Mouse (Mus musculus): ENCODE measurements around the gene Anp32e. TPM values are rescaled to one million over a fixed set of nuclear protein-coding genes. Genes with fewer than 3 reads are reported as not detected.
"Not testable (repeated sequence)": the region's sequence is repeated elsewhere in the genome, so short reads cannot be mapped to it uniquely, and the experiment has no call there.

The Anp32e gene
- total RNA-seq, 2 experiments from 2014 or later = 88.7 to 250 TPM

- peak; percentile 70 for ATAC-seq (ENCODE audit: poor library complexity, severe bottlenecking)
Measured at GRCm38 (mm10) chr3:95938835-95939234, 9.8 kb downstream of the Anp32e start.

DNA sequence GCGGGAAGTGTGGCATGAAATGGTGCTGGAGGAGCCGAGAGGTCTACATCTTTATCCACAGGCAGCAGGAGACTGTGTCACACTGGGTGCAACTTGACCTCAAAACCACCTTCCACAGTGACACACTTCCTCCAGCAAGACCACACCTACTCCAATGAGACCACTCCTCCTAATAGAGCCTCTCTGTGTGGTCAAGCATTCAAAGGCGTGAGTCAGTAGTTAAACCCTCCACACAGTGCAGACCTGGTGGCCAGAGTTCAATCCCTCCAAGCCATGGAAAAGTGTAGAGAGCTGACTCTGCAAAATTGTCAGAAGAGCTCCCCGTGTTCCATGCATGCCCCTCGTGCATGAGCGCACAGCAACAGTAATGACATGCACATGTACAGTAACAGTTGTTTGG lies 13.7 kb downstream of the Anp32e start:
- ATAC-seq (ENCODE audit: poor library complexity, severe bottlenecking) = peak; percentile 62

DNA sequence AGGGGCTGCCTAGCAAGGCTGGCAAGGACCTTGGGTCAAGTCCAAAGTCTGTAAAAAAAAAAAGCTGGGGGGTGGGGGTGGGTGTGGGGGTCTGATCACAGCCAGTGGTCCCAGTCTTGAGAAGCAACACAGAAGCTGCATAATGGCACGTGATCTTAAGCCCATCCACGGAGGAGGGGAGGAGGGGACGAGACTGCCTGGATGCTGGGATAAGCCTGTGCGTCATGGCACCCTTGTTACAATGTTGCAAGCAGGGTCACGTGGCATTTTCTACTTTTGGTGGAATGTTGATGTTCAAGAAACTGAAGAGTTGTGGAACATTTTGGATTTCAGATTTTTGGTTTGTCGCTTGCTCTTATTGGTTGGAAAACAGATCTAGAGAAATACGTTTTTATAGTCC lies 14.2 kb downstream of the Anp32e start:
- no peak for ATAC-seq (ENCODE audit: poor library complexity, severe bottlenecking)

DNA sequence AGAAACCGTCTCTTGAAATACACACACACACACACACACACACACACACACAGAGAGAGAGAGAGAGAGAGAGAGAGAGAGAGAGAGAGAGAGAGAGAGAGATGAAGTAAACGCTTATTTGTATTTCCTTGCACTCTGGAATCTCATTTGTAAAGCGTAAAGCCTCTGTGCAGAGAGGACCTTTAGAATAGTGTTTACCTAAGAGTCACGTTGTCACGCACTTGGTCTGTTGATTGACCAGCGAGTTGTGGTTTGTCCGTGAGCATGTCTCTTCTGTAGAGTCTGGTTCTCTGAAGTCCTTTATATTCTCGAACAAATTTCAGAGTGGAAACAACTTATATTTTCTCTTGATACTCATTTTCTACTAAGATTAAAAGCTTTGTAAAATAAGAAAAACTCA lies 15.7 kb downstream of the Anp32e start:
- ATAC-seq (ENCODE audit: poor library complexity, severe bottlenecking) = no peak

- no peak for ATAC-seq (ENCODE audit: poor library complexity, severe bottlenecking)
Measured at GRCm38 (mm10) chr3:95945731-95946240, 16.7 kb downstream of the Anp32e start.

DNA sequence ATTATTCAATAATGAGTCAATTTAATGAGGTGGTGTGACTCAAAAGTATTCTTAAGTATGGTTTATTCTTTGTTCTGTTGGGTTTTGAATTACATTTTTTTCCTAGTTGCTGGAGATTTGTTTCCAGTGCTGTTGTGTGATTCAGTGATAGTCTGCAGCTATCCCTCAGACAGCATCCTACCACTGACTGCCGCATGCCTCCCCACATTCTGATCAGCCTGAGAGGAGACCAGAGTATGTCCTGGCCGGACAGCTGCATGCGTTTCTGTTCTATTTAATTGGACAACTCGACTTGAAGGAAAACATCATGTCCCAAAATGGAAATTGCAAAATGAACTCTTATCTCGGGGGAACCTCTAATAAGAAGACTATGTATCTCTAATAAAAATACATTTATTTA lies 19.3 kb downstream of the Anp32e start:
- ATAC-seq (ENCODE audit: poor library complexity, severe bottlenecking) = no peak

DNA sequence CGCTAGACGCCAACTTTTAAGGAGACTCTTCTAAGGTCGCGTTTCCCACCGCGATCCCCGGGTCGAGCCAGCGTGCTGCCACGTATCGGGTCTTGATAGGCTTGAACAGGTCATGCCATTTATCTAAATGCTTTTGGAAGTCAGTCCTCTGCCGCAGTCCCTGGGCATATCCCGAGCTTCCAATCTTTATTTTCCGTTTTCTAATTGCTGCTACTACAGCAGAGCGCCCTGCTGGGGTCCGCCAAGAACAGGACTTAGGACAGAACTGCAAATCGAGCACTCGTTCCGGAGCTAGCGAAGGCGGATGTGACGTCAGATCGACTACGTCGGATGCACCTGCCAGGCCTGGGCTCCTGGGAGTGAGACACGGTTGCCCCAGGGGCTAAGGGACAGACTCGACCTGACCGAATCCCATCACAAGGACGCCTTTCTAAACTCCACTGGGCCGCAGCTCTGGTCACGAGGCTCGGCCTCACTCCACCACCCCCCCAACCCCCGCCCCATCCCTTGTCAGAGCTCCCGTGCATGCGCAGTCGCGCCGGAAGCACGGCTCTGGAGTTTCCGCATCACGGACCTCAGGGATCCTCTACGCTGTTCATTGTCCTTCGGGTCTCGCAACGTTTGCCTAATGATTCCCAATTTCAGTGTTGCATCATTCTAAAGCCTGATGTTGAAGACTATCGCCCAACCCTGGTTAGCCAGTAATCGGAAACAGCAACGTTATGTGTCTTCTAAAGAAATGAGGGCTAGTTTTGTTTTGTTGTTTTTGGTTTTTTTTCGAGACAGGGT lies 21.9 kb downstream of the Anp32e start:
- ATAC-seq (ENCODE audit: poor library complexity, severe bottlenecking) = peak; percentile 90

DNA sequence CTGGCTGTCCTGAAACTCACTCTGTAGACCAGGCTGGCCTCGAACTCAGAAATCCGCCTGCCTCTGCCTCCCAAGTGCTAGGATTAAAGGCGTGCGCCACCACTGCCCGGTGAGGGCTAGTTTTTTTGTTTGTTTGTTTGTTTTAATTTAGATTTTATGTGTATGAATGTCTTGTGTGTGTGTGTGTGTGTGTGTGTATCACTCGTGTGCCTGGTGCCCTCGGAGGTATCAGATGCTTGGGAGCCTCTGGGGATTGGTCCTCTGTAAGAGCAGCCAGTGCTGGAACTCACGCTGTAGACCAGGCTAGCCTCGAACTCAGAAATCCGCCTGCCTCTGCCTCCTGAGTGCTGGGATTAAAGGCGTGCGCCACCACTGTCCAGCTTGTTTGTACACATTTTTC lies 22.5 kb downstream of the Anp32e start:
- not testable (repeated sequence) for ATAC-seq (ENCODE audit: poor library complexity, severe bottlenecking)

GRCm38 (mm10) chr3:95953023-95953422 lies 24.0 kb downstream of the Anp32e start:
- no peak for ATAC-seq (ENCODE audit: poor library complexity, severe bottlenecking)

DNA sequence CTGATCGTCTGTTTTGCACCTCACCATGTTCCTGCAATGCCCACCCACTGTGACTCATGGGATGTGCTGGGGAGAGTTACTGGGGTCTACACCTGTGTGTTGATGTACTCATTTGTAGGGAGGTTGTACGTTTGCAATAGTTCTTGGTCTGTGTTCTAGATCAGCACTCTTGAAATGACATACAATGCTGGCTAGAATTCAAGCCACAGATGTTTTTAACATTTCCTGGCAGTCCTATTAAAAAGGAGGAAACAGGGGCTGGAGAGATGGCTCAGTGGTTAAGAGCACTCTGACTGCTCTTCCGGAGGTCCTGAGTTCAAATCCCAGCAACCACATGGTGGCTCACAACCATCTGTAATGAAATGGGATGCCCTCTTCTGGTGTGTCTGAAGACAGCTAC lies 24.5 kb downstream of the Anp32e start:
- no peak for ATAC-seq (ENCODE audit: poor library complexity, severe bottlenecking)

DNA sequence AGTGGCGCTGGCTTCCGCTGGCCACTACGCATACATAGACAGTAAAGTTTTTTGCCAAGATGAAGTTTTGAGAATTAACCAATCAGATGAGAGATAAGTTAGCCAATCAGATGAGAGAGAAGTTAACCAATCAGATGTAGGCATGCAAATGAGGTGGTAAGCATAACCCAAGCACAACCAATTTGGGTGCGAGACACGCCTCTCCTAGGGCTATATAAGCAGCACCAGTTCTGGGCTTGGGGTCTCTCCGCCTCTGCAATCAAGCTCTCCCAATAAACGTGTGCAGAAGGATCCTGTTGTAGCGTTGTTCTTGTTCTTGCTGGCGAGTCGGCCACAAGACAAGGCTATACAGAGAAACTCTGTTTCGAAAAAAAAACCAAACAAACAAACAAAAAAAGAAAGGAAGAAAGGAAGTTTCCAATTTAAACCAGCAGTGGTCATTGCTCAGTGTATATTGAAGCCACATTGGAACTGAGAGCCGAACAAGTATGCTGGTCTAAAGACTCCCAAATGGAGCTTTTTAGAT lies 25.7 kb downstream of the Anp32e start:
- not testable (repeated sequence) for ATAC-seq (ENCODE audit: poor library complexity, severe bottlenecking)

DNA sequence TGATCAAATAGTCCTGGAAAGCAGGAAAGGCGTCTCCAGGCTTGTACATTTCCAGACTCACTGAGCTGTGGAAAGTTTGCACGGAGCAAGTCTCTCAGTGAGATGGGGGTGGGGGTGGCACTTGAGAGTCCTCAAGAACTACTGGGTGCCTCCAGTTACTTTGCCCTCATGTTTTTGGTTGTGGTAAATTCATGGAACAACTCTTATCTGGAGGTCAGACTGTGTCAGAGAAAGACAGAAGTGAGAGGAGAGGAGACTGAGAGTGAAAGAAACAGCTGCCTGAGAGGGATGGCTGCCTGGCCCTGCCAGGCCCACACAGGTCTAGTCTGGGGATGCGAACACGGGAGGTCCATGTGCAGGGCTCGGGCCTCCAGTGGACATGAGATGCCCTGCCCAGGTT lies 26.3 kb downstream of the Anp32e start:
- no peak for ATAC-seq (ENCODE audit: poor library complexity, severe bottlenecking)

DNA sequence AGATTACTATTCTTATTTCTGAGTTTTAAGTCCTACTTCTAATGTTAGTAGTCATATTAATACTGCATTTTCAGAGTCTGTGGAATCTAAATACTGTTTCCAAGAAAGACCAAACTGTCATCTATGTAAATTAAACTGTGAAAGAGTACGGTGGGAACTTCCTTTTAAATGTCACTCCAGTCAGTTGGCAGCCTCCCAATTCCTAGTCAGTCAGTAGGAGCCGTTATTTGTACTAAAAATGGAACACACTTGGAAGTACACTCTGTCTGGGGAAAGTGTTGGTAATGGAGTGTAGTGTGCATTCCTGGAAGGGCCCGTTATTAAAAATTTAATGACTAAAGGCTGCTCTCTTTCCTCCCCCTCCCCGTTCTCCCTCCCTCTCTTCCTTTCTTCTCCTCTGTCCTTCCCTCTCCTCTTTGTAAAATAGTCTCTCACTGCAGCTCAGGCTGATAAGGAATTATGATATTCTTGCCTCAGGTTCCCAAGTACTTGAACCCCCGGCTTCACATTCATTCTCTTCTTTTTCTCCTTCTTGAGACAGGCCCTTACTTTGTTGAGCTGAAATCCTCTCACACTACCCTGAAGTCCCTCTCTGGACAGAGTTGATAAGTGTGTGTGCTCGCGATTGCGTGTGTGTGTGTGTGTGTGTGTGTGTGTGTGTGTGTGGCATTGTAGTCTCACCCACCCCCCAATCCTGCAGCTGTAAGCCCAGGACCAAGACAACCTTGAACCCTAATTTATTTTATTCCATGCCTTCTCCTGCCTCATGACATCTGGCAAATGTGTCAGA lies 28.5 kb downstream of the Anp32e start:
- no peak for ATAC-seq (ENCODE audit: poor library complexity, severe bottlenecking)

DNA sequence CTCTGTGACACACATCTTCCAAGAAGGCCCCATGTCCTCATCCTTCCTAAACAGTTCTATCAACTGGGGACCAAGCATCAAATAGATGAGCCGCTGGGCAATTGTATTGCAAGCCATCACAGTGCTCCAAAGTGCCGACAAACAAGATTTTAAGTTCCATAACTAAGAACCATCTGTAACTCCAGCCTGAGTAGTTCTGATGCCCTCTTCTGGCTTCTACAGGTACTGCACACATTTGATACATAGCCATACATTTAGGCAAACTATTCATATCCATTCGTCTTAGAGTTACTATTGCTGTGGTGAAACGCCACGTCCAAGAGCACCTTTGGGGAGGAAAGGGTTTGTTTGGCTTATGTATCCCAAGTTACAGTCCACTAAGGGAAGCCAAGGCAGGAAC lies 30.0 kb downstream of the Anp32e start:
- ATAC-seq (ENCODE audit: poor library complexity, severe bottlenecking) = peak; percentile 68

DNA sequence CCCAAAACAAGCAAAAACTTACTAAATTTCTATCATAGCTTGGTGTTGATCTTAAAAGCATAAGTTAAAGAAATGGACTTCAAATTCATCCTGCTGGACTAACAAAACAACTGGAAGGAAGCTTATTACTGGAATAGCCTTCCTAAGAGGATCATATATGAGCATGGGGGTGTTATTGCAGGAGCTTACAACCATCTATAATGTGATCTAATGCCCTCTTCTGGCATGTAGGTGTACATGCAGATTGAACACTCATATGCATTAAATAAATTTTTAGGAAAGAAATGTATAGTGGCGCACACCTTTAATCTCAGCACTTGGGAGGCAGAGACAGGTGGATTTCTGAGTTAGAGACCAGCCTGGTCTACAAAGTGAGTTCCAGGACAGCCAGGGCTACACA lies 30.8 kb downstream of the Anp32e start:
- no peak for ATAC-seq (ENCODE audit: poor library complexity, severe bottlenecking)

GRCm38 (mm10) chr3:95962182-95962581 lies 33.1 kb downstream of the Anp32e start:
- ATAC-seq (ENCODE audit: poor library complexity, severe bottlenecking) = not testable (repeated sequence)

DNA sequence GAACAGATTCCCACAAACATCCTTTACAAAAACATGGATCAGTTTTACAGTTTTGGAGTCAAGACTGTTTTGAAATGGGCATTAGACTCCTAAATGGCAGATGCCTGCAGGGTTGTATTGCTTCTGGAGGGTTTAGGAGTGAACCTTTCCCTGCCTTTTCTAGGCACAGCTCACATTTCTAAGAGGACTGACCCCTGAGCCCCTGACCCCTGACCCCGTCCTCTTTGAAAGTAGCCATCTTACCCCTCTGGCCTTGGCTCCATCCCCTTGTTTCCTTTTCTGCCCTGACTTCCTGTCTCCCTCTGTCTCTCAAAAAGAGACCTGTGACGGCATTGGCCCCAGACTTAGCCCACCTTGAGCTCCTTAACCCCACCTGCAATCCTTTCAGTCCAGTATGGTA lies 34.2 kb downstream of the Anp32e start:
- ATAC-seq (ENCODE audit: poor library complexity, severe bottlenecking) = no peak

GRCm38 (mm10) chr3:95963681-95964080 lies 34.6 kb downstream of the Anp32e start:
- ATAC-seq (ENCODE audit: poor library complexity, severe bottlenecking) = no peak

GRCm38 (mm10) chr3:95965518-95966451 lies 36.7 kb downstream of the Anp32e start:
- ATAC-seq (ENCODE audit: poor library complexity, severe bottlenecking) = no peak

DNA sequence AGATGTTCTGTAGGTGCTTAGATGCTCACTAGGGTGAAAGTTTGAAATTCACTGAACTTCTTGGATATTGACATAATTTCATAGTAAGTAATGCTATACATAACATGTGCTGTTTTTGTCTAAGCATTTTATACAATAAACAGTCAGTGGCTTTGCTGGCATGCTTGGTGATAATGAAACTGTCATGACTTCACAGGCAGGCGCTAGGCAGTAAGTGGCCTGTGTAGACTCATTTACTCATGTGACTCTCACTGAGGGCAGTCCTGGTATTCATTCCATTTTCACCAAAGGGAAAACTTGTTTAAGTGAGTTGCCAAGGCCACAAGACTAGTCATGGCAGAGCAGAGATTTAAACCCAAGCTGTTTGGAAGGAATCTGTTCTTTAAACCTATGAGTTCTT lies 40.2 kb downstream of the Anp32e start:
- no peak for ATAC-seq (ENCODE audit: poor library complexity, severe bottlenecking)

DNA sequence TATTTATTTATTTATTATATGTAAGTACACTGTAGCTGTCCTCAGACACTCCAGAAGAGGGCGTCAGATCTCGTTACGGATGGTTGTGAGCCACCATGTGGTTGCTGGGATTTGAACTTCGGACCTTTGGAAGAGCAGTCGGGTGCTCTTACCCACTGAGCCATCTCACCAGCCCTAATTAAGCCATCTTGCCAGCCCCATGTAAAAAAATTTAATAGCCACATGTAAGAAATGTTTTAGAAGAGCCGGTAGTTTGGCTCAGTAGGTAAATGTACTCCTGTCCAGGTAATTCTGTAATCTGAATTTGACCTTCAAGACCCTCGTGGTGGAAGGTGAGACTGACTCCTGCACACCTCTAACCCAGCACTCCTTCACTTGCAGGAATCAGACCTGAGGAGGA lies 41.6 kb downstream of the Anp32e start:
- ATAC-seq (ENCODE audit: poor library complexity, severe bottlenecking) = not testable (repeated sequence)

Measured in megakaryocyte, adult 5-6 weeks (primary cell).